In the genomic region with DNA sequence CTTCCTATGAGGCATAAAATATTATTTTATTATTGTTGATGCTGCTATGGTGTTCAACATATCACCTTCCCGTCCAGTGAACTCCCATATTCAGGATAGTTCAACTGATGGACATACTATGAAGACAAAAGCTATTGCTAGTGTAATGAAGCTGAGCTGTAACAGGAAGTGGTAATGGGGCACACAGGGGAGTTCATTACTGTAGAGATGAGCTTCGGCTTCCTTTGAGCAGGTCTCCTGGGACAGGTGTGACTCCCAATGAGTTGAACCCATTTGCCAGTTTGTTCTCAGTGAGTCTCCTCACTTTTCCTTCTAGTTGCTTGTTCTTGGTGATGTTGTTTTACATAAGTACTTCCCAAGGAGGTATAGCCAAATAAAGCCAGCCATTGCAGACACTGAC, we compare ENCODE assay signal across 23 mouse cellular contexts. TPM values are rescaled to one million over a fixed set of nuclear protein-coding genes. Genes with fewer than 3 reads are reported as not detected.
"Had no signal": no experiment of that assay in that cellular context is flagged by ENCODE, and none has a peak within 500 bp of the region (broad histone marks: within the 10 kb centered on the region; RNA-seq: fewer than 3 reads in every experiment).

No protein-coding gene starts in this region.

- ATAC-seq: liver, embryonic 12.5 days; midbrain, embryonic 16.5 days had no signal

- DNase-seq: lung, adult 18-20 months; lung, postnatal 4 days; midbrain, embryonic 14.5 days; right cerebral cortex, postnatal 14 days; thymus, adult 2 months; thymus, postnatal 25 days; thymus, postnatal 4 days had no signal

- H3K4me2 ChIP-seq: liver, embryonic 12.5 days; lung, embryonic 14.5 days; midbrain, embryonic 12.5 days; neural tube, embryonic 13.5 days; neural tube, embryonic 15.5 days had no signal

- H3K4me1 ChIP-seq: liver, embryonic 12.5 days; midbrain, embryonic 10.5 days; midbrain, embryonic 12.5 days; neural tube, embryonic 13.5 days; neural tube, embryonic 15.5 days had no signal

- H3K9me3 ChIP-seq: liver, embryonic 12.5 days; midbrain, embryonic 10.5 days; midbrain, embryonic 12.5 days; neural tube, embryonic 13.5 days; neural tube, embryonic 15.5 days had no signal

- H3K36me3 ChIP-seq: liver, embryonic 12.5 days; midbrain, embryonic 10.5 days; midbrain, embryonic 12.5 days; neural tube, embryonic 13.5 days; neural tube, embryonic 15.5 days had no signal

- H3K27me3 ChIP-seq: liver, embryonic 12.5 days; midbrain, embryonic 12.5 days; neural tube, embryonic 13.5 days; neural tube, embryonic 15.5 days had no signal

- H3K9ac ChIP-seq: liver, embryonic 12.5 days; liver, embryonic 14.5 days; lung, embryonic 14.5 days; midbrain, embryonic 12.5 days; neural tube, embryonic 13.5 days; neural tube, embryonic 15.5 days had no signal

- H3K27ac ChIP-seq: liver, embryonic 12.5 days; liver, embryonic 14.5 days; midbrain, embryonic 10.5 days; midbrain, embryonic 12.5 days; neural tube, embryonic 13.5 days; neural tube, embryonic 15.5 days had no signal

- H3K4me3 ChIP-seq: liver, embryonic 12.5 days; midbrain, embryonic 10.5 days; midbrain, embryonic 12.5 days; myocyte; neural tube, embryonic 13.5 days; neural tube, embryonic 15.5 days had no signal

RNA-seq across cellular contexts. Expression of a gene that starts 36.1 kb away (rescaled TPM):
- total RNA-seq: megakaryocyte, adult 5-6 weeks; megakaryocyte-erythroid progenitor cell, adult 5-6 weeks had no signal
- polyA plus RNA-seq: liver, embryonic 12.5 days; liver, embryonic 14.5 days; liver, embryonic 16.5 days; lung, embryonic 14.5 days; lung, embryonic 16.5 days; midbrain, embryonic 10.5 days; midbrain, embryonic 12.5 days; midbrain, embryonic 14.5 days; midbrain, embryonic 16.5 days; neural tube, embryonic 11.5 days; neural tube, embryonic 13.5 days; stomach, embryonic 14.5 days; urinary bladder, adult 2 months had no signal
